Mouse (Mus musculus) neural tube, embryonic 14.5 days (tissue): ENCODE results near the gene Gm20388. TPM values are rescaled to one million over a fixed set of nuclear protein-coding genes. Genes with fewer than 3 reads are reported as not detected.
A peak's percentile ranks its signal among the peaks of the same experiment; 100 is the strongest.

ENCODE experiments used
- ATAC-seq: fragments of 200-750 bp; cut with Nextera tagmentation; 2 replicates; pipeline ENCODE4 v1.8.0; 2017; ENCODE audit warnings: low read depth, mild to moderate bottlenecking, moderate TSS enrichment, moderate library complexity
- H3K27ac ChIP-seq: fragments of 300-500 bp; sonication (generic); 2 replicates; pipeline ENCODE4 v1.5.1; 2014; ENCODE audit warnings: low read depth, mild to moderate bottlenecking, control low read depth, low read length, moderate library complexity, mixed read lengths
- H3K27me3 ChIP-seq: fragments of 300-500 bp; sonication (generic); 2 replicates; pipeline ENCODE4 v1.6.1; 2014; ENCODE audit warnings: low read length; ENCODE audit not compliant: control insufficient read depth, insufficient read depth
- H3K36me3 ChIP-seq: fragments of 300-500 bp; sonication (generic); 2 replicates; pipeline ENCODE4 v1.6.1; 2014; ENCODE audit warnings: low read length, mixed read lengths; ENCODE audit not compliant: control insufficient read depth, insufficient read depth
- H3K4me1 ChIP-seq: fragments of 300-500 bp; sonication (generic); 2 replicates; pipeline ENCODE4 v1.6.1; 2014; ENCODE audit warnings: low read length; ENCODE audit not compliant: control insufficient read depth, insufficient read depth
- H3K4me2 ChIP-seq: fragments of 300-500 bp; sonication (generic); 2 replicates; pipeline ENCODE4 v1.6.1; 2014; ENCODE audit warnings: mild to moderate bottlenecking, low read depth, low read length, control low read depth
- H3K4me3 ChIP-seq: fragments of 300-500 bp; sonication (generic); 2 replicates; pipeline ENCODE4 v1.5.1; 2014; ENCODE audit warnings: low read depth, low read length, control low read depth, mixed read lengths
- H3K9ac ChIP-seq: fragments of 300-500 bp; sonication (generic); replicated peaks from 2 replicates; pipeline ENCODE4 v1.6.1; 2014; ENCODE audit warnings: low read depth, mild to moderate bottlenecking, control low read depth, low read length, mixed read lengths
- H3K9me3 ChIP-seq: fragments of 300-500 bp; sonication (generic); 2 replicates; pipeline ENCODE4 v1.6.1; 2016; ENCODE audit warnings: low read length; ENCODE audit not compliant: control insufficient read depth
- WGBS: fragments of 180-500 bp; shearing (Covaris S2); extraction: QIAGEN DNeasy Blood & Tissue Kit; methylation state at CpG from one replicate; pipeline ENCODE4 v1.1.7; 2014; 5-methylcytosine and 5-hydroxymethylcytosine counted together
- polyA plus RNA-seq: library from polyadenylated mRNA; unstranded; fragments of >200 nt; fragmentation: Nextera tagmentation; extraction: Ambion mirVana; gene quantifications from 2 replicates; pipeline ENCODE4 v1.2.1, GENCODE M21; 2014

The Gm20388 gene
- polyA plus RNA-seq, 1 experiment from 2014 or later = 10.3 TPM

GRCm38 (mm10) chr8:120510035-120510416, 599.4 kb downstream of the Gm20388 start:
- WGBS = 4% methylated on average over 5 of the region's 6 CpGs
- no peak overlapping the region for H3K9ac ChIP-seq

GRCm38 (mm10) chr8:120510863-120511457, 600.3 kb downstream of the Gm20388 start:
- ATAC-seq = no peak
- Histone ChIP-seq H3K4me1 (peaks cover 87% of the 10 kb centered on the region), H3K36me3 (no peaks in the 10 kb centered on the region), H3K9me3 (no peaks in the 10 kb centered on the region), H3K4me2 (no peak overlapping the region), H3K9ac (no peak overlapping the region), H3K27me3 (no peaks in the 10 kb centered on the region), H3K4me3 (no peak overlapping the region), H3K27ac (peak overlapping the region; percentile 39; the same call in 1 of the 2 replicates)
- WGBS = 30% methylated on average over 5 of the region's 5 CpGs

More at GRCm38 (mm10) chr8:120510035-120510416, 599.4 kb downstream of the Gm20388 start:
- peak overlapping the region; percentile 33; the same call in 1 of the 2 replicates for H3K4me2 ChIP-seq
- peaks cover 92% of the 10 kb centered on the region for H3K4me1 ChIP-seq
- no peaks in the 10 kb centered on the region for H3K27me3 ChIP-seq
- ATAC-seq = no peak
- H3K4me3 ChIP-seq = no peak overlapping the region
- H3K36me3 ChIP-seq = no peaks in the 10 kb centered on the region
- no peaks in the 10 kb centered on the region for H3K9me3 ChIP-seq
- H3K27ac ChIP-seq = 0 out of 2 replicates have a peak overlapping the region, but pooled peaks have one; percentile 57

DNA sequence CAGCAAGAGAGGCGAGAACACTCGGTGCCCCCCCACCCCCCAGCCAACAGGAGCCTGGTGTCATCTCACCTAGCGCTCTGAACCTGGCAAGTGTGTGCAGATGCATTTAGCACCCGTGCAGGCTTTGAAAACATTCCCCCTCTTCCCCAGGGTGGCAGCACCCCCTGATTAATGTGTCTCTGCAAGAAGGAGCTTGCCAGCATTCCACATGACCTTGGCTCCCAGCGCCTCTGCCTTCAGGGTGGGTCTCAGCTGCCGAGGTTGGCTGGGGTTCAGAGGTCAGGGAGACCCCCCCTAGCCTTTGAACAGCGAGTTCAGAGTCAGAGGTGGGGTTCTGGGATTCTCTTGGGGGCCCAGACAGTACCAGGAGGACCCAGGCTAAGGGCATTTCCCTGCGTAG, 601.1 kb downstream of the Gm20388 start:
- H3K4me2 ChIP-seq = no peak overlapping the region

GRCm38 (mm10) chr8:120512326-120512725, 601.7 kb downstream of the Gm20388 start:
- WGBS = 15% methylated on average over 11 of the region's 11 CpGs
- no peak overlapping the region for H3K9ac ChIP-seq
- H3K9me3 ChIP-seq = no peaks in the 10 kb centered on the region
- H3K27me3 ChIP-seq = no peaks in the 10 kb centered on the region
- H3K4me3 ChIP-seq = no peak overlapping the region
- ATAC-seq = no peak
- no peaks in the 10 kb centered on the region for H3K36me3 ChIP-seq
- H3K4me1 ChIP-seq = peaks cover 90% of the 10 kb centered on the region
- H3K4me2 ChIP-seq = no peak overlapping the region
- H3K27ac ChIP-seq = 0 out of 2 replicates have a peak overlapping the region, but pooled peaks have one; percentile 39

More for the DNA sequence above, 601.1 kb downstream of the Gm20388 start:
- H3K4me3 ChIP-seq = no peak overlapping the region
- no peaks in the 10 kb centered on the region for H3K27me3 ChIP-seq
- peaks cover 87% of the 10 kb centered on the region for H3K4me1 ChIP-seq
- no peaks in the 10 kb centered on the region for H3K36me3 ChIP-seq
- no peak for ATAC-seq
- WGBS = 18% methylated on average over 8 of the region's 8 CpGs
- no peaks in the 10 kb centered on the region for H3K9me3 ChIP-seq
- H3K27ac ChIP-seq = 0 out of 2 replicates have a peak overlapping the region, but pooled peaks have one; percentile 39
- 0 out of 2 replicates have a peak overlapping the region, but pooled peaks have one; percentile 7 for H3K9ac ChIP-seq

DNA sequence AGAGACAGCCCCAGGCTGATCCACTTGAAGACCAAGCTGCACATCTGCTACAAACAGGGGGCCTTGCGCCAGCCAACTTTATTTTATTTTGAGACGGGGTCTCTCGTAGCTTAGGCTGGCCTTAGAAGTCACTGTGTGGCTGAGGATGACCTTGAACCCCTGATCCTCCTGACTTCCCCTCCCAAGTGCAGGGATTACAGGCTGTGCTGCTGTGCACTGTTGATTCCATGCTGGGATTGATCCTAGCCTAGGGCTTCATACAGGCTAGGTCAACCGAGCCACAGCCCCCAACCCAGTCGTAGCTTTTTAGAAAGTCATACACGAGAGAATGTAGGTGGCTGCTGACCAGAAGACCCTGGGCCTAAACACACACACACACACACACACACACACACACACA, 602.5 kb downstream of the Gm20388 start:
- Histone ChIP-seq H3K9ac (no peak overlapping the region; the same call in 1 of the 2 replicates), H3K36me3 (no peaks in the 10 kb centered on the region)
- 37% methylated on average over 6 of the region's 6 CpGs for WGBS

GRCm38 (mm10) chr8:120513638-120514461, 603.2 kb downstream of the Gm20388 start:
- WGBS = 7% methylated on average over 26 of the region's 26 CpGs
- peak overlapping the region; percentile 5; the same call in 1 of the 2 replicates for H3K9ac ChIP-seq

More for the DNA sequence above, 602.5 kb downstream of the Gm20388 start:
- H3K27me3 ChIP-seq = no peaks in the 10 kb centered on the region
- no peak overlapping the region for H3K4me3 ChIP-seq
- ATAC-seq = no peak
- peak overlapping the region; percentile 4; the same call in 1 of the 2 replicates for H3K4me2 ChIP-seq
- peaks cover 91% of the 10 kb centered on the region for H3K4me1 ChIP-seq
- H3K27ac ChIP-seq = peak overlapping the region; percentile 63; the same call in 1 of the 2 replicates
- no peaks in the 10 kb centered on the region for H3K9me3 ChIP-seq

GRCm38 (mm10) chr8:120515214-120515613, 604.6 kb downstream of the Gm20388 start:
- H3K27ac ChIP-seq = no peak overlapping the region
- no peaks in the 10 kb centered on the region for H3K36me3 ChIP-seq
- H3K27me3 ChIP-seq = no peaks in the 10 kb centered on the region
- H3K4me2 ChIP-seq = no peak overlapping the region
- H3K9ac ChIP-seq = no peak overlapping the region
- H3K4me1 ChIP-seq = peaks cover 84% of the 10 kb centered on the region
- H3K4me3 ChIP-seq = no peak overlapping the region
- 82% methylated on average over 2 of the region's 2 CpGs for WGBS
- no peak for ATAC-seq
- no peaks in the 10 kb centered on the region for H3K9me3 ChIP-seq

More at GRCm38 (mm10) chr8:120513638-120514461, 603.2 kb downstream of the Gm20388 start:
- Histone ChIP-seq H3K4me2 (no peak overlapping the region; the same call in 1 of the 2 replicates), H3K36me3 (no peaks in the 10 kb centered on the region), H3K4me3 (no peak overlapping the region), H3K4me1 (peaks cover 91% of the 10 kb centered on the region), H3K27ac (peak overlapping the region; percentile 63), H3K9me3 (no peaks in the 10 kb centered on the region), H3K27me3 (no peaks in the 10 kb centered on the region)
- ATAC-seq = peak; percentile 54; the same call in 1 of the 2 replicates

- H3K27me3 ChIP-seq = no peaks in the 10 kb centered on the region
- H3K36me3 ChIP-seq = no peaks in the 10 kb centered on the region
- H3K4me3 ChIP-seq = no peak overlapping the region
- 84% methylated on average over 6 of the region's 6 CpGs for WGBS
- ATAC-seq = no peak
- H3K27ac ChIP-seq = no peak overlapping the region
- H3K4me1 ChIP-seq = peaks cover 84% of the 10 kb centered on the region
- H3K9ac ChIP-seq = no peak overlapping the region
- H3K9me3 ChIP-seq = no peaks in the 10 kb centered on the region
- H3K4me2 ChIP-seq = no peak overlapping the region
These were observed 605.0 kb downstream of the Gm20388 start for GRCm38 (mm10) chr8:120515650-120516049.
